Mouse (Mus musculus): ENCODE results near the gene Nxpe3.

- TF ChIP-seq POLR2A (IDR thresholded peaks at IDR 0.05; ENCODE audit: borderline replicate concordance, extremely low read depth, insufficient read depth, insufficient read length, poor library complexity, severe bottlenecking) (no peak), CTCF (IDR thresholded peaks at IDR 0.05; ENCODE audit: borderline replicate concordance, extremely low read depth, insufficient read depth, insufficient read length) (no peak)
These were observed 59.3 kb downstream of the Nxpe3 start for GRCm38 (mm10) chr16:55835798-55836197.

Data from brain, embryonic 14.5 days (tissue).